Mouse (Mus musculus) embryonic facial prominence, embryonic 10.5 days (tissue): Measurements from ENCODE around the gene Fbxl16. TPM values are rescaled to one million over a fixed set of nuclear protein-coding genes. Genes with fewer than 3 reads are reported as not detected.

Experiments
- DNase-seq: peaks from one replicate; pipeline ENCODE4 v3.0.0-alpha.2; 2017; ENCODE audit warnings: low spot score
- H3K27ac ChIP-seq: fragments of 300-500 bp; sonication (generic); replicated peaks from 2 replicates; pipeline ENCODE4 v1.5.1; 2016; ENCODE audit warnings: mild to moderate bottlenecking
- H3K27me3 ChIP-seq: fragments of 300-500 bp; sonication (generic); replicated peaks from 2 replicates; pipeline ENCODE4 v1.6.1; 2016; ENCODE audit warnings: low read depth, mild to moderate bottlenecking; ENCODE audit not compliant: poor library complexity, severe bottlenecking
- H3K36me3 ChIP-seq: fragments of 300-500 bp; sonication (generic); replicated peaks from 2 replicates; pipeline ENCODE4 v1.6.1; 2016; ENCODE audit warnings: mild to moderate bottlenecking, moderate library complexity
- H3K4me1 ChIP-seq: fragments of 300-500 bp; sonication (generic); 2 replicates; pipeline ENCODE4 v1.6.1; 2016
- H3K4me3 ChIP-seq: fragments of 300-500 bp; sonication (generic); 2 replicates; pipeline ENCODE4 v1.5.1; 2016; ENCODE audit warnings: mild to moderate bottlenecking, moderate library complexity
- H3K9me3 ChIP-seq: fragments of 300-500 bp; sonication (generic); 2 replicates; pipeline ENCODE4 v1.6.1; 2016; ENCODE audit warnings: mild to moderate bottlenecking
- WGBS: fragments of 180-500 bp; shearing (Covaris S2); methylation state at CpG from one replicate; pipeline ENCODE4 v1.1.7; 2016; 5-methylcytosine and 5-hydroxymethylcytosine counted together
- polyA plus RNA-seq: library from polyadenylated mRNA; unstranded; fragments of >200 nt; fragmentation: Nextera tagmentation; extraction: Ambion mirVana; gene quantifications from 2 replicates; pipeline ENCODE4 v1.2.1, GENCODE M21; 2016

Fbxl16 gene
- polyA plus RNA-seq, 1 experiment from 2014 or later = 5.0 TPM

GRCm38 (mm10) chr17:25785281-25785745 lies 23.6 kb upstream of the Fbxl16 start, which contains the start of gene Haghl:
Gene Haghl, minus strand, starts transcription at chr17:25785673.
- Histone ChIP-seq H3K36me3 (peaks cover 74% of the 10 kb centered on the region), H3K4me1 (peaks cover 34% of the 10 kb centered on the region), H3K9me3 (no peaks in the 10 kb centered on the region), H3K27me3 (no peaks in the 10 kb centered on the region), H3K4me3 (peak within 1 kb of the TSS; percentile 75), H3K27ac (peak within 1 kb of the TSS; percentile 93)
- DNase-seq = peak; percentile 97
- under 1% methylated on average over 23 of the region's 23 CpGs for WGBS

DNA sequence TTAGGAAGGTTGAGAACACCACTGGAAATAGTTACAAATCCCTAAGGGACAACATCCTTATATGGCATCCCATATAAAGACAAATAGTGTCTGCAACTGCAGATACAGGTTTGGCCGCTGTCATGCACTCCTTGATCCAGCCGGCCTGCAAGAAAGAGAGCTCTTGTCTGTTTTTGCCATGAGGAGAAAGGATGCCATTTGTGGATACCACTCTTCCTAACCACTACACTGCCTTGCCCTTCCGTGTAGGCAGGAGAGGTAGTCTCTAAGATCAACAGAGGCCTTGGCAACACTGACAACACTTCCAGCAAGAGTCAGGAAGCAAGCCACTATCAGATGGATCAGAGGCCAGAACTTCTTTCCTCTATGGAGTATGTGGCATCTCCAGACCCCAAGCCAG lies 22.6 kb upstream of the Fbxl16 start, which contains the start of gene Ccdc78:
Gene Ccdc78 (plus strand): TSS at position 301 of the 400 bp plus-strand sequence.
- H3K36me3 ChIP-seq = peaks cover 68% of the 10 kb centered on the region
- 80% methylated on average over 3 of the region's 3 CpGs for WGBS
- H3K9me3 ChIP-seq = no peaks in the 10 kb centered on the region
- peaks cover 44% of the 10 kb centered on the region for H3K4me1 ChIP-seq
- H3K4me3 ChIP-seq = peak within 1 kb of the TSS; percentile 75
- H3K27me3 ChIP-seq = no peaks in the 10 kb centered on the region
- no peak for DNase-seq
- H3K27ac ChIP-seq = peak within 1 kb of the TSS; percentile 93

DNA sequence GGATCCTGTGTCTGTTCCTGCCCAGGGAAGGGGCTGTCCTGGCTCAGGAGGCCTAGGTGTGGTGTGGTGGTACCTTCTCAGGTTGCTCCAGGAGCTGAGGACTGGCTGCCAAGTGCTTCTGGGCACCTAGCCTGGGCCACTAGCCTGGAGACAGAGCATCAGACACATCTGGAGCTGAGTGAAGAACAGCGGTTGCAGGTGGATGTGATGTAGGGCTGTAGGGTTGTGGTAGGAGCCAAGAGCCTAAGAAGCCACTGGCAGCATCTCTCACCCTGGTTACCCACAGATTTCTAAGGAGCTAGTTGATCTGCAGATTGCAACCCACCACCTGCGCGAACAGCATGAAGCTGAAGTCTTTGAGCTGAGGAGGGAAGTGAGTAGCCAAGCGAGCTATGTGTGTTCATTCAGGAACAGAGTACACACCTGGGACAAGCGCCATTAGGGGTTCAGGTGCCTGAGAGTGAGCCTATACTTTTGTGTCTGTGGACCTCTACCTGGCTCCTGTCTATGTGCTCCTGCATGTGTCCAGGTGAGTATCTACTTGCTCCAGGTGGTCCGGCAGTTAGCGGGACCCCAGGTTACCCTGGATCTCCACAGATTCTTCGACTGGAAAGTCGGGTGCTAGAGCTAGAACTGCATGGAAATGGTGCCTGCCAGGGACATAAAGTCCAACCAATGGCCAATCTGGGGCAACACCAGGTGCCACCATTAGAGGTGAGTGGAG lies 21.9 kb upstream of the Fbxl16 start:
- Histone ChIP-seq H3K27ac (no peak overlapping the region), H3K36me3 (peaks cover 61% of the 10 kb centered on the region), H3K4me1 (peaks cover 49% of the 10 kb centered on the region), H3K27me3 (no peaks in the 10 kb centered on the region), H3K4me3 (peak overlapping the region; percentile 75; the same call in 1 of the 2 replicates), H3K9me3 (no peaks in the 10 kb centered on the region)
- no peak for DNase-seq
- 91% methylated on average over 9 of the region's 9 CpGs for WGBS

DNA sequence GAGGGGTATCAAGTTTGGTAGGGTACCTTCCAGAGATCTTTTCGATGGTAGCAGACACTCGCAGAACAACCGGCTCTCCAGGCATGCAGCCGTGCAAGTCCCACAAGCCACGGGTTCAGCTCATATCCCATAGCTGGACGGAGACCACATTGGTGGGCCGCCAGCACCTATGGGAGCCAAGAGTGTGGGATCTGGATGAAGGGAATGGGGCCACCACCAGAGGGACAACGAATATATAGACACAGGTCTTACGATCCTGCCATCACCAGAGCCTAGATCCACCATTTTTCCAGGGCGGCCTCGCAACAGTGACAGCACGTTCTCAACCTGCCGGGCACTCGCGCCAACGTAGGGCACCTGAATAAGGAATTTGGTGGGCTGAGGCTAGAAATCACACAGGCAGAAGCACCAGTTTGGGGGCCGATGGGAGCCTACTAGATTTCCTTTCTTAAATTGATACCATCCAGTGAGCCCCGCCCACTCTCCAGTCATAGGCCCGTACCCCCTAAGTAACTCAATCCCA lies 17.5 kb upstream of the Fbxl16 start:
- DNase-seq = no peak
- 30% methylated on average over 19 of the region's 19 CpGs for WGBS
- H3K36me3 ChIP-seq = peaks cover 60% of the 10 kb centered on the region
- H3K27me3 ChIP-seq = no peaks in the 10 kb centered on the region
- H3K9me3 ChIP-seq = no peaks in the 10 kb centered on the region
- peak overlapping the region; percentile 77 for H3K4me3 ChIP-seq
- H3K27ac ChIP-seq = peak overlapping the region; percentile 91
- peaks cover 60% of the 10 kb centered on the region for H3K4me1 ChIP-seq

GRCm38 (mm10) chr17:25791843-25792527 lies 16.9 kb upstream of the Fbxl16 start:
- Histone ChIP-seq H3K4me1 (peaks cover 62% of the 10 kb centered on the region), H3K36me3 (peaks cover 57% of the 10 kb centered on the region), H3K4me3 (peak overlapping the region; percentile 77), H3K9me3 (no peaks in the 10 kb centered on the region), H3K27me3 (no peaks in the 10 kb centered on the region), H3K27ac (peak overlapping the region; percentile 91)
- WGBS = under 1% methylated on average over 45 of the region's 45 CpGs
- peak; percentile 86 for DNase-seq

- Histone ChIP-seq H3K27ac (peak within 1 kb of the TSS; percentile 91), H3K9me3 (no peaks in the 10 kb centered on the region), H3K36me3 (peaks cover 51% of the 10 kb centered on the region), H3K27me3 (no peaks in the 10 kb centered on the region), H3K4me1 (peaks cover 68% of the 10 kb centered on the region), H3K4me3 (peak within 1 kb of the TSS; percentile 77)
- WGBS = 1% methylated on average over 14 of the region's 14 CpGs
- peak; percentile 79 for DNase-seq
These were observed 16.3 kb upstream of the Fbxl16 start, which contains the start of gene Fam173a for GRCm38 (mm10) chr17:25792615-25793014. Gene Fam173a, minus strand, starts transcription at chr17:25792901.

GRCm38 (mm10) chr17:25794197-25794596 lies 14.7 kb upstream of the Fbxl16 start:
- Histone ChIP-seq H3K27me3 (no peaks in the 10 kb centered on the region), H3K4me3 (peak overlapping the region; percentile 77), H3K9me3 (no peaks in the 10 kb centered on the region), H3K27ac (peak overlapping the region; percentile 91), H3K4me1 (peaks cover 70% of the 10 kb centered on the region), H3K36me3 (peaks cover 38% of the 10 kb centered on the region)
- no peak for DNase-seq
- 44% methylated on average over 13 of the region's 13 CpGs for WGBS

GRCm38 (mm10) chr17:25794998-25795397 lies 13.9 kb upstream of the Fbxl16 start:
- DNase-seq = no peak
- H3K36me3 ChIP-seq = peaks cover 30% of the 10 kb centered on the region
- H3K4me3 ChIP-seq = peak overlapping the region; percentile 77
- no peaks in the 10 kb centered on the region for H3K27me3 ChIP-seq
- H3K4me1 ChIP-seq = peaks cover 70% of the 10 kb centered on the region
- no peaks in the 10 kb centered on the region for H3K9me3 ChIP-seq
- 66% methylated on average over 17 of the region's 17 CpGs for WGBS
- H3K27ac ChIP-seq = peak overlapping the region; percentile 91

- Histone ChIP-seq H3K36me3 (peaks cover 25% of the 10 kb centered on the region), H3K9me3 (no peaks in the 10 kb centered on the region), H3K4me1 (peaks cover 66% of the 10 kb centered on the region), H3K4me3 (peak within 1 kb of the TSS; percentile 77), H3K27me3 (no peaks in the 10 kb centered on the region), H3K27ac (peak within 1 kb of the TSS; percentile 91)
- 4% methylated on average over 6 of the region's 6 CpGs for WGBS
- peak; percentile 90 for DNase-seq
These were observed 13.2 kb upstream of the Fbxl16 start, which contains the start of gene AC134908.4 for GRCm38 (mm10) chr17:25795609-25796092. Gene AC134908.4, minus strand, starts transcription at chr17:25795659.

DNA sequence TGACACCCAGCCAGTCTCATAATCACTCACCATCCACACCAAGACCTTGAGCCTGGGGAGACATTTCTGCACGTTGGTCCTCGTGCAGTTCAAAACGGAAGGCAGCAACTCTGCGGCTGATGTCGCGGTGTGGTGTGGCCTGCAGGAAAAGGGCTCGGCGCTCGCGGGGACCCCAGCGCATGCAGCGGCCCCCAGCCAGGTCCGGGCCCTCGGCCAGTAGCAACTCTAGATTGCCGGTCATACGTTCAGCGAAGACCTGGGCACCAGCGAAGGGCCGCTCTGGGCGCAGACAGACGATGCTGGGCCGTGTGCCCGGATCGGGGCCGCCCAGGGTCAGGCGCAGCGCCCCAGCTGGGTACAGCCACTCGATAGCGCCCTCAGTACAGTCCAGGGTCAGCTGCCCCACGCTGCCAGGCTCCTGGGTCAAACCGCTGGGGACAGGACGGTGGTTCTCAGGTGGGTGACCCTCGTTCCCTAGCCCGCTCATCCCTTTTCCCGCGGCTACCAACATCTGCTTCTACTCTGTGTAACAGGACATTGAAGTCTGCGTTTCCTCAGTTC lies 12.6 kb upstream of the Fbxl16 start:
- H3K9me3 ChIP-seq = no peaks in the 10 kb centered on the region
- WGBS = under 1% methylated on average over 37 of the region's 37 CpGs
- peak overlapping the region; percentile 77 for H3K4me3 ChIP-seq
- H3K36me3 ChIP-seq = peaks cover 25% of the 10 kb centered on the region
- DNase-seq = no peak
- no peaks in the 10 kb centered on the region for H3K27me3 ChIP-seq
- peaks cover 60% of the 10 kb centered on the region for H3K4me1 ChIP-seq
- peak overlapping the region; percentile 91 for H3K27ac ChIP-seq

- under 1% methylated on average over 35 of the region's 35 CpGs for WGBS
- H3K27ac ChIP-seq = peak within 1 kb of the TSS; percentile 91
- peaks cover 53% of the 10 kb centered on the region for H3K4me1 ChIP-seq
- DNase-seq = peak; percentile 96
- H3K36me3 ChIP-seq = peaks cover 25% of the 10 kb centered on the region
- peak within 1 kb of the TSS; percentile 77 for H3K4me3 ChIP-seq
- no peaks in the 10 kb centered on the region for H3K9me3 ChIP-seq
- peaks cover 6% of the 10 kb centered on the region; the same call in 1 of the 2 replicates for H3K27me3 ChIP-seq
These were observed 11.9 kb upstream of the Fbxl16 start, which contains the start of gene Metrn for GRCm38 (mm10) chr17:25796951-25797369. Gene Metrn, minus strand, starts transcription at chr17:25797136.

GRCm38 (mm10) chr17:25801029-25801428 lies 7.9 kb upstream of the Fbxl16 start:
- Histone ChIP-seq H3K4me1 (peaks cover 30% of the 10 kb centered on the region), H3K4me3 (no peak overlapping the region), H3K36me3 (peaks cover 4% of the 10 kb centered on the region; the same call in 1 of the 2 replicates), H3K9me3 (no peaks in the 10 kb centered on the region), H3K27ac (no peak overlapping the region), H3K27me3 (peaks cover 25% of the 10 kb centered on the region)
- peak; percentile 75 for DNase-seq
- WGBS = 8% methylated on average over 6 of the region's 6 CpGs
